Mouse (Mus musculus) limb, embryonic 13.5 days (tissue): ENCODE data around the gene P2ry2. TPM values are rescaled to one million over a fixed set of nuclear protein-coding genes. Genes with fewer than 3 reads are reported as not detected.

Experiments
- ATAC-seq: fragments of 200-750 bp; cut with Nextera tagmentation; 2 replicates; pipeline ENCODE4 v1.8.0; 2017; ENCODE audit warnings: low read depth, moderate number of reproducible peaks, moderate TSS enrichment; ENCODE audit not compliant: low FRiP score
- H3K27ac ChIP-seq: fragments of 300-500 bp; sonication (generic); 2 replicates; pipeline ENCODE4 v1.5.1; 2015; ENCODE audit warnings: inconsistent platforms, mild to moderate bottlenecking, moderate library complexity
- H3K27me3 ChIP-seq: fragments of 300-500 bp; sonication (generic); 2 replicates; pipeline ENCODE4 v1.6.1; 2015; ENCODE audit warnings: mild to moderate bottlenecking, inconsistent platforms
- H3K36me3 ChIP-seq: fragments of 300-500 bp; sonication (generic); 2 replicates; pipeline ENCODE4 v1.6.1; 2015; ENCODE audit warnings: inconsistent platforms, mild to moderate bottlenecking, moderate library complexity
- H3K4me1 ChIP-seq: fragments of 300-500 bp; sonication (generic); 2 replicates; pipeline ENCODE4 v1.6.1; 2015; ENCODE audit warnings: inconsistent platforms
- H3K4me2 ChIP-seq: fragments of 300-500 bp; sonication (generic); replicated peaks from 2 replicates; pipeline ENCODE4 v1.6.1; 2015; ENCODE audit warnings: inconsistent platforms, mild to moderate bottlenecking, moderate library complexity
- H3K4me3 ChIP-seq: fragments of 300-500 bp; sonication (generic); 2 replicates; pipeline ENCODE4 v1.5.1; 2015; ENCODE audit warnings: moderate library complexity, mild to moderate bottlenecking, inconsistent platforms
- H3K9ac ChIP-seq: fragments of 300-500 bp; sonication (generic); 2 replicates; pipeline ENCODE4 v1.6.1; 2015; ENCODE audit warnings: mild to moderate bottlenecking, inconsistent platforms
- H3K9me3 ChIP-seq: fragments of 300-500 bp; sonication (generic); 2 replicates; pipeline ENCODE4 v1.6.1; 2016; ENCODE audit warnings: inconsistent platforms
- WGBS: fragments of 180-500 bp; shearing (Covaris S2); methylation state at CpG from one replicate; pipeline ENCODE4 v1.1.7; 2015; 5-methylcytosine and 5-hydroxymethylcytosine counted together
- polyA plus RNA-seq: library from polyadenylated mRNA; unstranded; fragments of >200 nt; fragmentation: Nextera tagmentation; extraction: Ambion mirVana; gene quantifications from 2 replicates; pipeline ENCODE4 v1.2.1, GENCODE M21; 2015

Gene P2ry2
- polyA plus RNA-seq, 1 experiment from 2014 or later: 1.3 TPM

GRCm38 (mm10) chr7:101017021-101017461 is 4.4 kb upstream of the P2ry2 start:
- Histone ChIP-seq H3K4me1 (peaks cover 19% of the 10 kb centered on the region), H3K27ac (no peak overlapping the region), H3K4me3 (no peak overlapping the region), H3K4me2 (no peak overlapping the region), H3K9me3 (no peaks in the 10 kb centered on the region), H3K27me3 (peaks cover 24% of the 10 kb centered on the region), H3K36me3 (no peaks in the 10 kb centered on the region), H3K9ac (no peak overlapping the region)
- 68% methylated on average over 7 of the region's 7 CpGs for WGBS
- ATAC-seq: 0 out of 2 replicates have a peak, but pooled peaks have one; percentile 24

- ATAC-seq: no peak
- WGBS: 69% methylated on average over 1 of the region's 1 CpGs
- Histone ChIP-seq H3K27me3 (peaks cover 45% of the 10 kb centered on the region), H3K4me2 (no peak overlapping the region), H3K9me3 (no peaks in the 10 kb centered on the region), H3K36me3 (no peaks in the 10 kb centered on the region), H3K4me1 (peaks cover 28% of the 10 kb centered on the region), H3K9ac (no peak overlapping the region), H3K4me3 (no peak overlapping the region), H3K27ac (no peak overlapping the region)
These were observed 2.3 kb upstream of the P2ry2 start for GRCm38 (mm10) chr7:101014985-101015384.

- ATAC-seq: no peak
- Histone ChIP-seq H3K9me3 (no peaks in the 10 kb centered on the region), H3K4me3 (no peak overlapping the region), H3K9ac (no peak overlapping the region), H3K4me2 (no peak overlapping the region), H3K4me1 (peaks cover 28% of the 10 kb centered on the region), H3K27me3 (peaks cover 54% of the 10 kb centered on the region), H3K27ac (no peak overlapping the region), H3K36me3 (no peaks in the 10 kb centered on the region)
- WGBS: 28% methylated on average over 9 of the region's 9 CpGs
These were observed 1.4 kb upstream of the P2ry2 start for GRCm38 (mm10) chr7:101014041-101014440.

- Histone ChIP-seq H3K4me3 (peak overlapping the region; percentile 58), H3K27ac (no peak overlapping the region), H3K4me1 (peaks cover 22% of the 10 kb centered on the region), H3K9me3 (no peaks in the 10 kb centered on the region), H3K36me3 (no peaks in the 10 kb centered on the region), H3K9ac (peak overlapping the region; percentile 65), H3K4me2 (peak overlapping the region; percentile 98), H3K27me3 (peaks cover 65% of the 10 kb centered on the region)
- under 1% methylated on average over 53 of the region's 53 CpGs for WGBS
- ATAC-seq: peak; percentile 93
These were observed 842 bp downstream of the P2ry2 start for GRCm38 (mm10) chr7:101011681-101012367.

GRCm38 (mm10) chr7:101010741-101011140 is 1.9 kb downstream of the P2ry2 start:
- peak overlapping the region; percentile 98; the same call in 1 of the 2 replicates for H3K4me2 ChIP-seq
- 60% methylated on average over 3 of the region's 3 CpGs for WGBS
- no peak overlapping the region for H3K9ac ChIP-seq
- no peak for ATAC-seq
- peaks cover 67% of the 10 kb centered on the region for H3K27me3 ChIP-seq
- H3K4me1 ChIP-seq: peaks cover 22% of the 10 kb centered on the region
- no peak overlapping the region for H3K4me3 ChIP-seq
- no peak overlapping the region for H3K27ac ChIP-seq
- H3K9me3 ChIP-seq: no peaks in the 10 kb centered on the region
- no peaks in the 10 kb centered on the region for H3K36me3 ChIP-seq

- Histone ChIP-seq H3K36me3 (no peaks in the 10 kb centered on the region), H3K27me3 (peaks cover 35% of the 10 kb centered on the region), H3K4me3 (no peak overlapping the region), H3K4me1 (peaks cover 17% of the 10 kb centered on the region), H3K9ac (no peak overlapping the region), H3K4me2 (no peak overlapping the region), H3K9me3 (no peaks in the 10 kb centered on the region), H3K27ac (no peak overlapping the region)
- ATAC-seq: no peak
- WGBS: 82% methylated on average over 2 of the region's 2 CpGs
These were observed 6.5 kb downstream of the P2ry2 start for GRCm38 (mm10) chr7:101006201-101006600.

GRCm38 (mm10) chr7:101005119-101005518 is 7.5 kb downstream of the P2ry2 start:
- WGBS: 59% methylated on average over 4 of the region's 4 CpGs
- H3K27ac ChIP-seq: no peak overlapping the region
- H3K4me3 ChIP-seq: no peak overlapping the region
- no peak overlapping the region for H3K9ac ChIP-seq
- no peak for ATAC-seq
- H3K4me2 ChIP-seq: no peak overlapping the region
- H3K9me3 ChIP-seq: no peaks in the 10 kb centered on the region
- peaks cover 24% of the 10 kb centered on the region for H3K27me3 ChIP-seq
- peaks cover 16% of the 10 kb centered on the region for H3K4me1 ChIP-seq
- no peaks in the 10 kb centered on the region for H3K36me3 ChIP-seq

- H3K27ac ChIP-seq: no peak overlapping the region
- ATAC-seq: no peak
- H3K4me1 ChIP-seq: peaks cover 16% of the 10 kb centered on the region
- H3K4me3 ChIP-seq: no peak overlapping the region
- H3K27me3 ChIP-seq: 0 out of 2 replicates have a peak, but pooled peaks cover 10% of the 10 kb centered on the region
- 46% methylated on average over 11 of the region's 11 CpGs for WGBS
- no peak overlapping the region for H3K9ac ChIP-seq
- no peak overlapping the region; the same call in 1 of the 2 replicates for H3K4me2 ChIP-seq
- H3K9me3 ChIP-seq: no peaks in the 10 kb centered on the region
- H3K36me3 ChIP-seq: no peaks in the 10 kb centered on the region
These were observed 9.0 kb downstream of the P2ry2 start for GRCm38 (mm10) chr7:101003442-101004326.

- Histone ChIP-seq H3K9ac (no peak overlapping the region), H3K27me3 (0 out of 2 replicates have a peak, but pooled peaks cover 2% of the 10 kb centered on the region), H3K36me3 (no peaks in the 10 kb centered on the region), H3K4me3 (no peak overlapping the region), H3K4me2 (no peak overlapping the region), H3K27ac (no peak overlapping the region), H3K9me3 (no peaks in the 10 kb centered on the region), H3K4me1 (peaks cover 16% of the 10 kb centered on the region)
- ATAC-seq: no peak
- WGBS: 78% methylated on average over 6 of the region's 6 CpGs
These were observed 10.4 kb downstream of the P2ry2 start for GRCm38 (mm10) chr7:101002274-101002673.

- Histone ChIP-seq H3K9me3 (no peaks in the 10 kb centered on the region), H3K4me1 (peaks cover 16% of the 10 kb centered on the region), H3K4me3 (no peak overlapping the region), H3K36me3 (no peaks in the 10 kb centered on the region), H3K27ac (no peak overlapping the region), H3K9ac (no peak overlapping the region), H3K27me3 (no peaks in the 10 kb centered on the region), H3K4me2 (no peak overlapping the region)
- ATAC-seq: no peak
- WGBS: 59% methylated on average over 5 of the region's 5 CpGs
These were observed 13.0 kb downstream of the P2ry2 start for GRCm38 (mm10) chr7:100999623-101000022.

GRCm38 (mm10) chr7:100998578-100998960 is 14.1 kb downstream of the P2ry2 start:
- Histone ChIP-seq H3K4me1 (peaks cover 11% of the 10 kb centered on the region), H3K4me3 (no peak overlapping the region), H3K36me3 (no peaks in the 10 kb centered on the region), H3K9ac (no peak overlapping the region), H3K27me3 (no peaks in the 10 kb centered on the region), H3K4me2 (no peak overlapping the region), H3K9me3 (no peaks in the 10 kb centered on the region), H3K27ac (no peak overlapping the region)
- no peak for ATAC-seq
- 92% methylated on average over 24 of the region's 24 CpGs for WGBS

GRCm38 (mm10) chr7:100997951-100998577 is 14.6 kb downstream of the P2ry2 start:
- no peak overlapping the region for H3K9ac ChIP-seq
- H3K27ac ChIP-seq: no peak overlapping the region
- ATAC-seq: no peak
- peaks cover 6% of the 10 kb centered on the region for H3K4me1 ChIP-seq
- no peaks in the 10 kb centered on the region for H3K27me3 ChIP-seq
- no peaks in the 10 kb centered on the region for H3K36me3 ChIP-seq
- 86% methylated on average over 31 of the region's 31 CpGs for WGBS
- no peaks in the 10 kb centered on the region for H3K9me3 ChIP-seq
- no peak overlapping the region for H3K4me3 ChIP-seq
- H3K4me2 ChIP-seq: no peak overlapping the region
